Mouse (Mus musculus): ENCODE results near the gene Epdr1. TPM values are rescaled to one million over a fixed set of nuclear protein-coding genes. Genes with fewer than 3 reads are reported as not detected.

Gene Epdr1
- polyA plus RNA-seq, 1 experiment, result not detected

DNA sequence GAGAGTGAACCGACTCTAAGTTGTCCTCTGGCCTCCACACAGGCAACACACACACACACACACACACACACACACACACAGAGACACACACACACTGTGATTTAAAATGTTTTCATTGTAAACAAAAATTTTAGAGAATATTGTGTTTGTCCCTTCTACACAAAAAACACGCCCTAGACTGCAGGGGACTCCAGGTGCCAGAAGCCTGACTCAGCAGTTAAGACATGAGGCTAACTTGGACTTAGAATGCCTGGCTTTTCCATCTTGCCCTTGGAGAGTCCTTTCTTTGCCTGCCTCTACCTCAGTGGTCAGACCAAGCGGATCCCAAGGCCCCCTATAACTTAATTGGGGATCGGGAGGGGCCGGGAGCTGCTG is 899 bp downstream of the Epdr1 start:
- TF ChIP-seq GATA1 (IDR thresholded peaks at IDR 0.05; ENCODE audit: low read length), result no peak

DNA sequence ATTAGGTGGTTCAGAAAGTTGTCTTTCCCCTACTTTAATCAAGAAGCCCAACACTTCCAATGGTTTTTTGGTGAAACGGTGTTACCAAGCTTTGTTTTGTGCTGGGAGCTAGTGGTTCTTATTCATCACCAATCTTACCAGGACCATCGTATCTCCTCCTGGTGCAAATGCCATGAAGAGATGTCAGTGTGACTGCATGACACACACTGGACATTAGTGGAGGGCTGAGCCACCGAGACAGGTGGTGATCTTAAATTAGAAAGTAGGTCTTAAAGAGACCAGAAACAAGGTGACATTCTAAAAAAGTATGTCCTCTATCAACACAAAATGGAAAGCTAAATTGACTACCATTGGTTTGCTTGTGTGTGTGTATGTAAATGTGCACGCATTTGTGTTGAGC is 1.6 kb downstream of the Epdr1 start:
- TF ChIP-seq GATA1 (IDR thresholded peaks at IDR 0.05; ENCODE audit: low read length), result no peak

DNA sequence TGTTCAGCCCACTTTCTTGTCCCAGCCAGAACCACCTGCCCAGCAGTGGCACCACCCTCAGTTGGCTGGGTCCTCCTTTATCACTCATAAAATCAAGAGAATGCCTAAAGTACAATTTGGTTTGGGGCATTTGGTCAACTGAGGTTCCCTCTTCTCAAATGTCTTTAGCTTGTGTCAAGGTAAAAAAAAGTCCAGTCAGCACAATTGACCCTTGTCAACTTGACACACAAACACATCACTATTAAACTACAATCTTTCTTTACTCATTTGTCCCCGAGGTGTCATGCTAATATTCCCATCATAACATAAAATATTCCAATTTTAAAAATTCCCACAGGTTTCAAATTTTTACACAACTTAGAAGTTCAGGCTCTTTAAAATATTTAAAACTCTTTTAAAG is 5.4 kb downstream of the Epdr1 start:
- TF ChIP-seq GATA1 (IDR thresholded peaks at IDR 0.05; ENCODE audit: low read length), result no peak

DNA sequence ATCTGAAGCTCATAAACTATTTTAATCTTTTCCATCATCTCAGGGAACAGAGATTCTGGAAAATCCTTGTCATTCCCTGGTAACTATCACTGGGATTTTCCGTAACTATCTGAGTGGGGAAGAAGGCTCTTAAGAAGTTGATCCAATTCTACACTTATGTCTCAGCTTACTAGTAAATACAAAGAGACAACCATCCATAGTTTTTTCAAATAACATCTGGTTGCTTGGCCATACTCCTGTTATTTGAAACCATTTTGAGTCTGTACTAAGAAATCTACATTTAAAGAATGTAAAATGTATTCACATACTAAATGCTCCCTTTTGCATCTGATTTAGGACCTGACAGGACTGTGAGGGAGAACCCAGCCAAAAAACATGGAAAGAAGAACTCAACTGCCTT is 6.3 kb downstream of the Epdr1 start:
- no peak for TF ChIP-seq GATA1 (IDR thresholded peaks at IDR 0.05; ENCODE audit: low read length)

DNA sequence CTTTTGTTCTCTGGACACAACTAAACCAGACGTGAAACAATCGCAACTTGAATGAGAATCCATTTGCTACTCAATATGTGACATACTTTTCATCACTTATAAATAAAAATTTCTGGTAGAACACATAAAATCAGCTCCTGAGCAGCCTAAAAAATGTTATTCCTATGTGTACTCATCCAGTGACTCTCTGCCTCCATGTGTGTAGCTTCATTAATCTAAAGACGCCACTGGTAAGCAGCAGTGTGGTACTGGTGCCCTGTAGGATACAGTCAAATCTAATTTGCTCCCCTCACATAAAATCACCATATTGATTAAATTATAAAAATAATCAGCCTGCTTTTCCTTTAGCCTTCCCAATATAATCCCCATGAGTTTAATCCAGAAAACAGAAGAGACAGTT is 6.8 kb downstream of the Epdr1 start:
- no peak for TF ChIP-seq GATA1 (IDR thresholded peaks at IDR 0.05; ENCODE audit: low read length)

DNA sequence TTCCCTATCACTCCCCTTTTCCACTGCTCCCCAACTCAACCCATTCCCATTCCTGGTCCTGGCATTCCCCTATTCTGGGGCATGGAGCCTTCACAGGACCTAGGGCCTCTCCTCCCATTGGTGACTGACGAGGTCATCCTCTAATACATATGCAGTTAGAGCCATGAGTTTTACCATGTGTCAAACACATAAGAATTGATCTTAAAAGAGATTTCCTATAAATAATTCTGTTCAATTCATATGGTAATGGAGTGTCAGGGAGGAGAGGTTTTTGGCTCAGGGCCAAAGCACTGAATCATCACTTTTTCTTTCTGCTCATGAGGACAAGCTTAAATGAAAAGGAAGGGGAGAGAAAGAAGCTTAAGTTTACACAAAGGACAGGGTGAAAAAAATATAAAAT is 7.4 kb downstream of the Epdr1 start:
- no peak for TF ChIP-seq GATA1 (IDR thresholded peaks at IDR 0.05; ENCODE audit: low read length)

DNA sequence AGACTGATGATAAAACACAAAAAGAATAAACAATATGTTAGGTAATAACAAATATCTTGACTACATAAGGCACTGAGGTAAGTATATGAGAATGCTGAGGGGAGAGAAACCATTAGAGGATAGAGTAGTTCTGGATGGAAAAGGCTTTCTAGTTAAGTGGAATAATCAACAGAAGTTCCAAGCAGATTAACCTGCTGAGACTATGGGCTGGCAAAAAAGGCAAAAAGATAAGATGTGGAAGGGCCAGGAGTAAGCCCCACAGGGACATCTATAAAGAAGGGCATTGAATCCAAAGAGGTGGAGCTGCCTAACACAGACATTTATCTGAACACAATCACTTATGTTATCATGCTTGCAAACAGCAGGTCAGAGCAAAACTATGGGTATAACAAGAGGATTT is 11.6 kb downstream of the Epdr1 start:
- TF ChIP-seq GATA1 (IDR thresholded peaks at IDR 0.05; ENCODE audit: low read length), result no peak

DNA sequence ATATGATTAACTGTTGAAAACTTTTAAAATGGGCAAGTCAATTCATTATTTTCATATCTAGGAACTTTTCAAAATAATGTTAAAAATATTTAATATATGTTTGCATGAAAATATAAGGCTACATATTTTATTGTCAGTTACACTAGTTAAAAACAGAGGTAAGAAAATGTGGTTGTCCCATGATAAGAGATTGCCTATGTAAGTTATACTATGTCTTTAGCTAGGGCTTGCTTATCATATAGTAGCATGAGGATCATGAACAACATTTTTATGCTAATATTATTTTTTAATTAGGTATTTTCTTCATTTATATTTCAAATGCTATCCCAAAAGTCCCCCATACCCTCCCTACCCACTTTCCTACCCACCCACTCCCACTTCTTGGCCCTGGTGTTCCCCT is 14.8 kb downstream of the Epdr1 start:
- no peak for TF ChIP-seq GATA1 (IDR thresholded peaks at IDR 0.05; ENCODE audit: low read length)

DNA sequence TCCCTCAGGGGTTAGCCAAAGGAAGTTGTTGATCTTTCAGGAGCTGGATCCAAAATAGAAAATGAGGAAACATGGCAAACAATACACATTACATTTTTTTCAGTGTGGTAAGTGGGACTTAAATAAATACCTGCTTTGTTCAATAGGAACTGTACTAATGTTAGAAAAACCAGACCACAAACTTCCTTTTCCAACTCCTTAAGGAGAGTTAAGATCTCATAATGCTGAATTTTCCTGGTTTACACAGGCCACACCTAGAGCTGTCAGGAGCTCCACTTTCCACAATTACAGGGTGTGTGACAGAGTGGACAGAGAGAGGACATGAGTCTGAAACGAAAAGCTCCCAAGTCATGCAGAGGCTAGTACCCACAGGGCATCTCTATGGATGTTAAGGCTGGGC is 16.0 kb downstream of the Epdr1 start:
- TF ChIP-seq GATA1 (IDR thresholded peaks at IDR 0.05; ENCODE audit: low read length), result no peak

DNA sequence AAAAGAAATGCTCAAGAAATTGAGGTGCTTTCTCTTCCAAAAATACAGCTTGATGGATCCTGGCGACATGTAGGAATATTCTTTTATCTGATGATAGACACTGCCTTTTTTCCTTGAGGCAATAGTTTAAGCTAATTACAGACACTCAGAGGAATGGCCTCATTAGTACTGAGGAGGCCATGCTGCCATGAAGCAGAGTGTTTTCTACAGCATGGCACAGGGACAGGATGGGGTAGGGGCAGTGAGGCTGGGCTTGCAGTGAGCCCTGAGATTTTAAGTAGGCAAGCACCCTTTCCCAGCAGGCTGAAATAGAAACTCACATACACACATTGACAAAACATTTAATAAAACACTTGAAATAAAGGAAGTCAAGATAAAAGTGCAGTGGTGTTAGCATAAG is 17.2 kb downstream of the Epdr1 start:
- TF ChIP-seq GATA1 (IDR thresholded peaks at IDR 0.05; ENCODE audit: low read length), result no peak

DNA sequence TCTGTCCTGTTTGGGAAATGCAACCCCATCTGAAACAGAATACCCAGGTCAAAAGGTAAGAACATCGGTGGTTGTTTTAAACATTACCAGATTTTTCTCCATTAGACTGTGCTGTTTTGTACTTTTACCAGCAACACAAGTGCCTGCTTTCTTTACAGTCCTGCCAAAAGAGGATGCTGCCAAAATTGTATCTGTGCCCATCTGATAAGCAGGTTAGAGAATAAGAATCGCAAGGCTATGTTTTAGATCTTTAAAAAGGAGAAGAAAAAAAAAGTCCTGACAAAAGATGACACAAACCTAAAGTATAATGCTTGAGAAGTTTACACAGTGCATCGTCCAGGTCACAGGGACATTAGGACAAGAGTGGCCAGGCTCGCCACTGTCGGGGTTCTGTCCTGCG is 20.5 kb downstream of the Epdr1 start:
- TF ChIP-seq GATA1 (IDR thresholded peaks at IDR 0.05; ENCODE audit: low read length), result no peak

DNA sequence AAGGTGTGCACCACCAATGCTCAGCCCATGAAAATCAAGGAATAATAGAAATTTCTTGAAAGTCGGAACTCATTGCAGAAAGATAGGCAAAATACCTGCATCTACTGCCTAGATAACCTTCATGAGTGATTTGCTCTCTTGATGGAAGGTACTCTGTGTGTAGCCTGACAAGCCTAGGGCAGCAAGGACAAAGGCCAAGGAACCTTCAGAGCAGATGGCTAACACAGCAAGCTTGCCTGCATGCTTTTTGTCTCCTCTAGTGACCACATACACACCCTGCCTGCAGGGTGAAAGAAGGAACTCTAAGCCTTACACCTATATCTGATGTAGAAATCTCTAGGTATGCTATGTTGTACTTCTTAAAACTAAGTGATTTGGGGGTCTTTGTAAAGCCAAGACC is 24.6 kb downstream of the Epdr1 start:
- no peak for TF ChIP-seq GATA1 (IDR thresholded peaks at IDR 0.05; ENCODE audit: low read length)

DNA sequence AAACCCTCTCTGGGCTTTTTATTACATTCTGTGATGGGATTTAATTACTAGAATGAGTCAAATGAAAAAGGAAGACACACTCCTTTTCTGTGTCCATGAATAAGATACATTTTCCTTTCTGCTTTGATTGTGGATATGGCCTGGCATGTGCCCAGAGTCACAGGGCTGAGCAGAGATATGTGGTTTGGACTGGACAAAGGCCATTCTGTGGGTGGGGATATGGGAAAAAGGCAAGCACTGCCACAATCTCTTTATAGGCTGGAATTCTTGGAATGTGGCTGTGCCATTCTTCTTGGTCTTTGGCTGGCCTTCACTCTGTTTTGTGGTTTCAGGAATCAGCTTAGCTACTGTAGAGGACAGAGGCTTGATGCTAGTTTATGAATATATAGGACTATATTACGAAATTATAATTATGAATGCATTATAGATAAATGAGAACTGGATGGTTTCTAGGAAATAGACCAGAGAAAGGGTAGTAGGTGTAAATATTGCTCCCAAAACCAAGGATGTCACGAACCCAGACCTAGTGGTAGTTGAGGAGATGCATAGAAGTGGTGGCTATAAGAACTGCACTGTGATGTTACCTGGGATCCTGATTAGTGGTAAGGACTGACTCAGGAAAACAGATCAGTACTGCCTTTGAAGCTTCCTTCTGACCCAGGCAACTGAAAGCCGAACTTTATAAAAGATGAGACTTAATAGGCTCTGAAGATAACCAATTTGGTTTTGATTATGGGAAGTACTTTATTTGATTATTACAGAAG is 28.5 kb downstream of the Epdr1 start:
- no peak for TF ChIP-seq GATA1 (IDR thresholded peaks at IDR 0.05; ENCODE audit: low read length)

DNA sequence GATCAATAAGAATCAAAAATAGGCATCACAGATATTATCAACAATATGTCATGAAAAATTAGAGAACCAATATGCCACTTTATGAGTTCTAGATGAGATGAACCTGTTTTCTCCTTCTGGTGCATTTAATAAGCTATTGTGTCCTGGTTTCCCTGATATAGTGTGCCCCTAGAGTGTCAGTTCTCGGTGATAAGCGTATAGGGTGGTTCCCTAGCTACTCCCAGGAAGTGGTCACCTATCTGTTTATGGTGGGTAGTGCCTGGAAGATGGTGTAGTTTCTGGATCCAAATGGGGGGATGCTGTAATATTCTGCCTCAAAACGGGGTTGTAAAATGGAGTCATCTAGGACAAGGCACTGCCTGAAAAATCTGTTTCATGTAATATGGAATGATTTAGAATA is 43.8 kb downstream of the Epdr1 start:
- TF ChIP-seq GATA1 (IDR thresholded peaks at IDR 0.05; ENCODE audit: low read length), result no peak

DNA sequence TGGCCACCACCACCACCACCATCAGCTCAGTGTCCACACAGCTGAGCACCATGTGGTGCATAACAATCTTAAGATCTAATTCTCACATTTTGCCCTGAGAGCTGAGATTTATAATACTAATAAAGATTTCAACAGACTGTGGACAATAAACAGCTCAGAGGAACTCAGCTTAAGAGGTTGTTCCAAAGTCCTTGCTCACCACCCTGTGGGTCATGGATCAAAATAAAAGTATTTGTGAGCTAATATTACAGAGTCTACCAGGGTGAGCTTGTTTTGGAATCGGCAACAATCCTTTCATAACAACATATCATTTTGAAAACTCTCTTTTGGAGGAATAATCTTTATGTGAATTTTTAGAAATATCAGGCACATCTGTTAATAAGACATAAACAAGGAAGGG is 57.2 kb downstream of the Epdr1 start:
- TF ChIP-seq GATA1 (IDR thresholded peaks at IDR 0.05; ENCODE audit: low read length), result no peak

DNA sequence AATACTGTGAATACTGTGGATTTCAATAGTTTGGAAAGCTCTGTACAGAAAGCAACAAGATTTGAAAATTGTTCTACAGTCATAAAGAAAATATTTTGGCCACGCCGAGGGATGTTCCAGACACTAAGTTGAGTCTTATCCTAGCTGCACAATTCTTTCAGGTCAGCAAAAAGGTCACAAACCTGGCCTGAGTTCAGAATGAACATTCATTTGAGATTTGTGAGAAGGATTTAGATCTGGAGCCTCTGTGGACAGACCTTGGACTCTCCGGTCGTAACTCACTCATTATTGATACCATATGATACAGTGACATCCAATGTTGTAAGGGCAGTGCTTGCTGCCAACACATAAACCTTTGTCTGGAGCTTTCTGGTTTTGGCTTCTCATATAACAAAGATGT is 64.3 kb downstream of the Epdr1 start:
- no peak for TF ChIP-seq GATA1 (IDR thresholded peaks at IDR 0.05; ENCODE audit: low read length)

Other genes starting within 250 kb of the Epdr1 start
- gene Stard3nl, start 224.1 kb downstream of the Epdr1 start, polyA plus RNA-seq (2012), result 1.7 and 2.6 TPM in 2 replicates
- gene Sfrp4, start 3.2 kb upstream of the Epdr1 start, polyA plus RNA-seq (2012), result not detected in 2 replicates
- not detected in 2 replicates for gene Nme8, start 77.9 kb upstream of the Epdr1 start, polyA plus RNA-seq (2012)
- not detected in 2 replicates for gene Gpr141, start 204.3 kb upstream of the Epdr1 start, polyA plus RNA-seq (2012)

All from G1E-ER4 (cell line).